Mouse (Mus musculus): ENCODE results near the gene Igf1.
A peak's percentile ranks its signal among the peaks of the same experiment; 100 is the strongest.

Gene Igf1

DNA sequence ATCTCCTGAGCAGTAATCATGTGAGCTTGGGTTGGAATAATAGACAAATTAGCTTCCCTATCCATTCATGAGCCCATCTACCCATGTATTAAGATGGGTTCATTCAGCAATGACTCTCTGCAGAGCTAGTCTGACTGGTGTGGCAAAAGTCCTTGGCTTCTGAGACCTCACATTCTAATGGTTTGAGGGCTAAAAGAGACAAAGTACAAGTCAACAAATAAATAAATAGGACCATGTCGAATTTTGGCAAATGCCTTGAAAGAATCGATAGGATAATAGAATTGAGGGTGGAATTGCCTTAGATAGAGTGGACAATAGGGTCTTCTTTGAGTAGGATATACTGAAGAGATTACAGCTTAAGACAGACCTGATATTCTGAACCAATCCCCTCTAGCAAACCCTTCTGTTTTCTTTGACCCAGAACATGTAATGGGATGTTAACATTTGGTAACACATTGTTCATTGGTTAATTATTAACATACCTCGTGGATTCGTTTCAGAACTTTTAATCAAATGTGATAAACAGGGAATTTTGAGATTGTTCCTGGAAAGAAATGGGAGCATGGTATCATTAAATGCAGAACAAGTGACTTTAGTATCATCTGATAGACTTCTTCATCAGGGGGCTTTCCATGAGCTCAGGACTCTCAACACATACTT is 36.5 kb downstream of the Igf1 start:
- ATAC-seq (ENCODE audit: insufficient number of reproducible peaks, low FRiP score, low TSS enrichment), result no peak

DNA sequence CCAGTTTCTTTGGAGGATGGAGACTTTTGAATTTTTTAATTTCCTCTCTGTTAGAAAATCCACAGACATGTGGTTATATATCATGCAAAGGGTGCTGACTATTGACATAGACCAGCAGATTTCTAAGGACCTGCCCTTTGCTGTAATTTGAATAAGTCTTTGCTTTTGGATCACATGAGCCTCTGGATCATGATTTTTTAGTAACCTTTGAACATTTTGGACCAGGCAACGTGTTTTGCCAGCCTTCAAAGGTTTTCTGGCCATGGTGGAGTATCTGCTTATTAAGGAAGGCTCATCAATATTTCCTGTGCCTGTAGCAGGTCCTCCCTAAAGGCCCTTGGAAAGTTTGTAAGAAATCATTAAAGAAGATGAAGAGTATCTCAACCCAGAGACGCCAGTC is 37.3 kb downstream of the Igf1 start:
- ATAC-seq (ENCODE audit: insufficient number of reproducible peaks, low FRiP score, low TSS enrichment), result no peak

- no peak for ATAC-seq (ENCODE audit: insufficient number of reproducible peaks, low FRiP score, low TSS enrichment)
Measured at GRCm38 (mm10) chr10:87897331-87897730, 39.3 kb downstream of the Igf1 start.

- no peak for ATAC-seq (ENCODE audit: insufficient number of reproducible peaks, low FRiP score, low TSS enrichment)
Measured at GRCm38 (mm10) chr10:87898826-87899225, 40.8 kb downstream of the Igf1 start.

GRCm38 (mm10) chr10:87901916-87902315 is 43.9 kb downstream of the Igf1 start:
- no peak for ATAC-seq (ENCODE audit: insufficient number of reproducible peaks, low FRiP score, low TSS enrichment)

DNA sequence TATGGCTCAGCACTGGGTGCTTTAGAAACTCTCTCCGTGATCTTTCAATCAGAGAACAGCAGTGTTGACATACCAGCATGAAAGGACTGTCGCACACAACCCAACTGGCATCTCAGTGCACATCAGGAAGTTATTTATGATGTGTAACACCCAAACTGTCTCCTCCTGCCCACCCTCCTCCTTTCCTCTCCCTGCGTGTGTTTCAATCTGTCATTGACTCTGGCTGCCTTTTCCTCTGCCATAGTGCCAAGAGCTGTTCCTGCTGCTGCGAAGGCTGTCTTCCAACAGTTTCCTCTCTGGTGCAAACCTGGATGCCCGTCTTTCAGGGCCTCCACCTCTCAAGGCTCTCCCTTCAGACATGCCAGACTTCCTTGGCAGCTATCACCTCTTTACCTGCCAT is 46.3 kb downstream of the Igf1 start:
- ATAC-seq (ENCODE audit: insufficient number of reproducible peaks, low FRiP score, low TSS enrichment), result no peak

DNA sequence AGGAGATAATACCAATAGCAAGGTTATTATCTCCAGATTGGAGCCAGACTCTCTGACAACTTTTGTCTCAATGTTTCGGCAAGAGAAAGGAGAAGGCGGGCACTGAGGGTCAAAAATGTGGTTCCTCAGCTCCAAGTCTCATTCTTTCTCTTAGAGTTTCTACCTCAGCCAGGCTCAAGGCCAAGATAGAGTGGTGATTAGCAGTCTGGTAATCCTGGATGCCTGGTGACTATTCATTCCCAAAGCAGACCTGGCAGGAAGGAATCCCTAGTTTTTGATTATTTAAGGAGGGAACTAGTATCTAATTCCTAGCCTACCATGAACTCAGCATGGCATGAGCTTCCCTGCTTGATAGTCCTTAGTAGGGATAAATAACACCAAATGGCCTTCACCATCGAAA is 47.0 kb downstream of the Igf1 start:
- ATAC-seq (ENCODE audit: insufficient number of reproducible peaks, low FRiP score, low TSS enrichment), result no peak

DNA sequence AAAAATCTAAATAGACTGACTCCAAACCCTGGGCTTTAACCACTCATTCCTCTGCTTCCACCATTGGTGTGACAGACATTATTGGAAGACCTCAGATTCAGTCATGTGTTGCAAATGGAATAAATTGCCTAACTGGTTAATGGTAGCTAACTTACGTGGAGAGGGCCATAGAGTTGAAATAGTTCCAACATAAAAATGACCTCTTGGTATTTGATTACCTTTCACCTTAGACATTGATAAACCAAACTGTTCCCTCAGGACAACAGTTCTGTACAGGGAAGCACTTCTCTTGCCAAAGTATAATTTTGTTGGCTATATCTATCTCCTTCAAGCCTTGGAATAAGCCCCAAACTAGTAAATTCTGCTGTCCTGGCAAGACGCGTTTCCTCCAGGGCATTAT is 48.1 kb downstream of the Igf1 start:
- no peak for ATAC-seq (ENCODE audit: insufficient number of reproducible peaks, low FRiP score, low TSS enrichment)

- ATAC-seq (ENCODE audit: insufficient number of reproducible peaks, low FRiP score, low TSS enrichment), result no peak
Measured at GRCm38 (mm10) chr10:87906757-87907307, 48.8 kb downstream of the Igf1 start.

DNA sequence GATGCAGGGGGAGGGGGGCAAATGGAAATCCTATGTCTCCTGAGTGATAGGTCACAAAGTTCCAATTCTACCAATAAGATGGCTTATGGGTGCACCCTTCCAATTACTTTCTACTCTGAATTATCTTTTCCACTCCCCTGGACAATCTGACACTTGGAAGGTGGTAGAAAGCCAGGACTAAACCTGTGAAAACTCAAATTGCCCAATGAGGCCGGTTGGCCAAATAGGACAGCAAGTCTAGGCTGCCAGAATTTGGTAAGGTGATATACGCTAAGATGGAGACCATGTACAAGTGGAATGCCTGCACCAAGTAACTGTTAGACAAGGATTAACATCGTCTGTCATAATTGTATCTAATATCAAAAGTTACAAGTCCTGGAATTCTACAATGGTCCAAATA is 55.8 kb downstream of the Igf1 start:
- no peak for ATAC-seq (ENCODE audit: insufficient number of reproducible peaks, low FRiP score, low TSS enrichment)

GRCm38 (mm10) chr10:87914932-87915331 is 56.9 kb downstream of the Igf1 start:
- ATAC-seq (ENCODE audit: insufficient number of reproducible peaks, low FRiP score, low TSS enrichment), result no peak

DNA sequence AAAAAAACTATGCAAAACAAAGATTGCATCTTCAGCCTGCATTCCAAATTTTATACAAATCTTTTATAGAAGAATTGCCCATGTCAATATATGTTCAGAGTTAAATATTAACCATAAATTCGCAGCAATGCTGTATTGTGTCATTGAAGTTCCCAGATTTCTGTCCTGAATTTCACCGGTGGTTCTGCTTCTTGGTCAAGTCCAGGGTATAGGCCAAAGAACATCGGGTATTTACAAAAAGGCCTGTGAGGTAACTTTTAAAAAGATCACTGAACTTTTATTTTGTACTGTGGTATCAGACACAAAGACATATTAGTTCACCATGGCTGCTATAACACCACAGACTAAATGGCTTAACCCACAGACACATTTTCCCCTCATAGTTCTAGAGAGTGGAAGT is 57.7 kb downstream of the Igf1 start:
- no peak for ATAC-seq (ENCODE audit: insufficient number of reproducible peaks, low FRiP score, low TSS enrichment)

- no peak for ATAC-seq (ENCODE audit: insufficient number of reproducible peaks, low FRiP score, low TSS enrichment)
Measured at GRCm38 (mm10) chr10:87922263-87922662, 64.2 kb downstream of the Igf1 start.

DNA sequence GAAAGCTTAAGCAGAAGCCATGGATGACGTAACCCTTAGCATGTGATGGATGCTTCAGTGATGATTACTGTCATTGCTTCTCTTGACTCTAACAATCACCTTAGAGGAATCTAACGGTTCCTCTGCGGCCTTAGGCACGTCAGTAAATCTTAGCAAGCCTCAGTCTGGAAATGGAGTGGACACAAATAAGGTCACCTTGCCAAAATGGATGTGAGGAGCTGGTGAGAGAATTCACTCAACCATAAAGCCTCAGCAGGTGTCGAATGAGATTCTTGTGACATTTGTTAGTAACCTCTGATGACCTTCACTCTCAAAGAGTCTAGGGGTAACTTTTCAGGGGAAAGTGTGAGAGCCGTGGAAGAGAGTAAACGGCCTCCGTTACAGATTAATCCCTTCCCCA is 68.5 kb downstream of the Igf1 start:
- 0 out of 2 replicates have a peak, but pooled peaks have one; percentile 20 for ATAC-seq (ENCODE audit: insufficient number of reproducible peaks, low FRiP score, low TSS enrichment)

DNA sequence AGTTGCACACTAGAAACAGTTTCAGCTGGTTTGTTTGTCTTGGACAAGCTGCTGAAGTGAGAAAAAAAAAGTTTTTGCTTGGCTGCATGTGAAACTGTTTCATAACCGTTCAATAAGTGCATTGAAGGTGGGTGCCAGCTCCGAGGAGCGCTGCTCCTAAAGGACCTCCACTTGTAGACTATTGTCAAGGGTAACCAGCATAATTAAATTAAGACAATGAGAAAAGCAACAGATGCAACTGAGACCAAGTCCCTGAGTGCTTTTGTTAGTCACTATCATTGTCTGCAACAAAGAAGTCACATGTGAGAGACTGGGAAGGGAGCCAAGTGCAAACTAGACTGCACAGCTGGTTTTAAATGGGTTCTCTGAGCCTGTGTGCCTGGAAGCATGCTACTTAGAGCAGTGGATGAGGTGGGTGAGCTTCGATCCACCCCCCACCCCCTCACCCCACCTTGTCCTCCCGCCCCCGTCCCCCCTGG is 69.1 kb downstream of the Igf1 start:
- ATAC-seq (ENCODE audit: insufficient number of reproducible peaks, low FRiP score, low TSS enrichment), result no peak

DNA sequence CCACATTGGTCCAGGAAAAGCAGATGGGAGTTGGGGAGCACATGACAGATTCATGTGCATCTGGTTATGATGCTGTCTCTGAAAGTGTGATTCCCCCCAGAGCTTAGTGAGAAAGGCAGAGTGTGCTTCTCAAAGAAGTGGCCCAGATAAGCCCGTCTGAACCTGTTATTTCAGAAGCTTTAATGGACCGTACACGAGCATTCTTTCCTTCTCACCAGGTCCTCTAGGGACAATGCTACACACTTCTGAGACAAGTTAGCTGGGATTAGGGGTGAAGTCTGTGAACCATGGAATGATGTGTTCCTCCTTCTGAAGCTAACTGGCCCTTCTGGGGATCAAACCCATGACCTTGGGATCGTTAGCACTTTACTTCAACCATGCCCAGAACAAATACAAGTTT is 90.1 kb downstream of the Igf1 start:
- no peak for ATAC-seq (ENCODE audit: insufficient number of reproducible peaks, low FRiP score, low TSS enrichment)

DNA sequence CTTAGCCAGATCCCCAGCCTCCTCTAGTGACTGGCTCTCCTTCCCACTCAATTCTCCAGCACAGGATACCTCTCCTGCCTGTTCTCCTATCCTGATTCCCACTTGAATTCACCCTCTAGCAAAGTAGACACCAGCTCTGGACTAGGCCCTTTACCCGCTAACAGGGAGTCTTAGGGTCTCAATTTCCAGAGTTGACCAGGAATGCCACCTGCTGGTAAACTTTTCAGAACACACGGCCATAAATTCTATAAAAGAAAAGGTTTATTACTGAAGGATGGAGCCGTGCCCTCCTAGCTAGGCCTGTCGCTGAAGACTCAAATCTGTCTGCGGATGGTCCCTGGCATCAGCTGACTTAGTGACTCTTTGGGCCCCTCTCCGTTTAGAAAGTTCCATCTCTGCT is 113.5 kb downstream of the Igf1 start:
- ATAC-seq (ENCODE audit: insufficient number of reproducible peaks, low FRiP score, low TSS enrichment), result no peak

DNA sequence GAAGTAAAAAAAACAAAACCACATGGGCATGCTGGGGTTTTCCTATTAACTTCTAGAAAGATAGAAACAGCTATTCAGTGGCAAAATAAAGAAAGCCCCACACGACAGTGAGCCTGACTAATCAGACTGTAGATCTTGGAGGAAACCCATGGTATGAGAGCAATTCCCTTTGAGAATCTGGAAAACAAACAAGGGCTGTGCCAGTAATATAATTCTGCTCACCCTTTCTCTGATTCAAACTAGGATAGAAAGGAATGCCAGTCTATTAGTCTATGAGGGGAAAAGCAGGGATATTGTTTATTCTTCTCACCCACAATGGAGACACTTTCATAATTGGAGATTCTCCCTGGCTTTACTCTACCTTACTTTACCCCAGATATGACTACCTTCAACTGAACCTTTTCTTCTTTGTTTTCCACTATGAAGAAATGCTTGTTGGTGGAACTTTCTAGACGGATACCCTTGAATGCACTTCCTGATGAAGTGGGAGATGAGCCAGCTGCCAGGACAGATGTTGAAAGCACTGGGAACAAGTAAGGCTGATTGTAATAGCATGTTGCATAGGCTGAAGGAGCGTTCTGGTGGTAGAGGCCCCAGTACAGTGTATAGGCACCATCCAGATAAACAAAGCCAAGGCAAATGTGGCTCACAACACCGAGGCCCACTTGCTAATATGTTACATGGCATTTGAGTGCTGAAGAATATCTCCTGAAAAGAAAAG is 116.0 kb downstream of the Igf1 start:
- ATAC-seq (ENCODE audit: insufficient number of reproducible peaks, low FRiP score, low TSS enrichment), result no peak

DNA sequence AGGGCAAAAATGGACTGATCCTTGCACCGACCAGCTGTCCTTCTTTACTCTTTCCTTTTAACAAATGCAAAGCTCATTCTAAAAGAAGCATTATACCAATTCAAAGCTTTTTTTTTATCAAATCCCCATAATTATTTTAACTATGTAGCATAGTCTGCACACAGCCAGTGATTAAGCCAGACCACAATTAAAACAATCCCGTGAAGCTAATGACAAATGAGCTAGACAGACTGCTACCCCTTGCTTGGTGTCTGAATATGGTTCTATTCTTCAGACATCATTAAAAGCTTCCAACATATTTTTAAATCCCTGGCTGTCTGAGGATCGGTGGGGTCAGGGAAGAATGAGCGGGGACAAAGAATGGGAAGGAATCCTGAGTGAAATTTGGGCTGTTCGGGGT is 127.3 kb downstream of the Igf1 start:
- no peak for ATAC-seq (ENCODE audit: insufficient number of reproducible peaks, low FRiP score, low TSS enrichment)

DNA sequence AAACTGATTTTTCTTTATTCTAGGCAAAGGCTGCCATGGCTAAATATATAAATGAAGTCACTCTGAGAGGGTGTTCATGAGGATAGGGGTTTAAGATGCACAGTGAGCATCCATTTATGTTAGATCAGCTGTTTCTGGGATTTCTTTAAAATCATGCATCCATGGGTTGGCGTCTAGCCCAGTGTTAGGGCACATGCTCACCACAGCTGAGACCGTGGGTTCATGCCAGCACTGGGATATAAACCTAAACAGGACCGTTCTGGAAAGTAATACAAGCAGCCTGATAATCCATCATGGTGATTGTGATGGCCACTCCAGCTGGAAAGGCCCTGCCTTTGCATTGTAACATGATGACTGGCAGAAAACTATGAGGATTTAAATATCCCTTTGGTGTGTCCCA is 128.1 kb downstream of the Igf1 start:
- ATAC-seq (ENCODE audit: insufficient number of reproducible peaks, low FRiP score, low TSS enrichment), result no peak

Data from cerebellum, adult (tissue).